8 mouse cellular contexts compared by ENCODE assay signal in genomic region chr2:170185137-170185837, GRCm38 (mm10). TPM values are rescaled to one million over a fixed set of nuclear protein-coding genes. Genes with fewer than 3 reads are reported as not detected.
A peak's percentile ranks its signal among the peaks of the same experiment; 100 is the strongest.
DNase-seq lines count a peak whose midpoint lies in the region; ATAC-seq and TF ChIP-seq lines count a peak whose summit lies in the region.

No protein-coding gene starts in this region.

- no peaks in the 10 kb centered on the region for H3K9me3 ChIP-seq in CH12.LX (replicated peaks; ENCODE audit: low read length)
- no peaks in the 10 kb centered on the region for H3K9me3 ChIP-seq in forebrain, postnatal 0 days (ENCODE audit: low read length)

- no peaks in the 10 kb centered on the region for H3K27me3 ChIP-seq in heart, adult 2 months (ENCODE audit: control insufficient read depth, insufficient read depth, low read length)
- H3K27me3 ChIP-seq in CH12.LX (replicated peaks), result no peaks in the 10 kb centered on the region
- H3K27me3 ChIP-seq in forebrain, postnatal 0 days (ENCODE audit: insufficient read depth, low read length), result no peaks in the 10 kb centered on the region

- peaks cover 2% of the 10 kb centered on the region for H3K4me1 ChIP-seq in heart, adult 2 months (ENCODE audit: control insufficient read depth, insufficient read depth, low read length)
- peaks cover 3 to 12% of the 10 kb centered on the region in 2 experiments; a peak in 3 of 4 replicates for H3K4me1 ChIP-seq in CH12.LX (ENCODE audit: control insufficient read depth in 1 of 2, insufficient read depth in 2 of 2)
- H3K4me1 ChIP-seq in forebrain, postnatal 0 days (ENCODE audit: insufficient read depth), result no peaks in the 10 kb centered on the region

- WGBS in heart, adult 2 months, result 62% methylated on average over 4 of the region's 4 CpGs
- 68% methylated on average over 4 of the region's 4 CpGs for whole genome bisulfite sequencing in forebrain, postnatal 0 days

- no peak for DNase-seq in heart, adult 2 months
- DNase-seq in heart, postnatal 36 days, result no peak
- DNase-seq in CH12.LX (ENCODE audit: extremely low read depth), result no peak
- DNase-seq in forebrain, postnatal 0 days, result no peak
- no peak for DNase-seq in ovary, adult 18-20 months (ENCODE audit: low spot score)
- DNase-seq in frontal cortex, postnatal 36 days (ENCODE audit: low spot score in 2 of 2), result no peak
- no peak for DNase-seq in left cerebral cortex, postnatal 14 days (ENCODE audit: low spot score in 2 of 2)

- TF ChIP-seq POLR2A in heart, adult 2 months (IDR thresholded peaks at IDR 0.05; ENCODE audit: insufficient read depth, low read depth, low read length), result no peak
- TF ChIP-seq POLR2A in CH12.LX (IDR thresholded peaks at IDR 0.05; ENCODE audit: low read depth, low read length), result no peak

- dilution Hi-C loops in CH12.LX (cut with MboI; ENCODE audit: extremely low pct_ligation_motif_present, extremely low pct_unique_long_range_greater_than_20kb, low sequenced_read_pairs), result no loop called here

- no peak for TF ChIP-seq CTCF in heart, adult 2 months (IDR thresholded peaks at IDR 0.05)
- TF ChIP-seq CTCF in CH12.LX (conservative IDR thresholded peaks at IDR 0.05 in 1 of 2, IDR thresholded peaks at IDR 0.05 in 1 of 2; ENCODE audit: low read depth in 2 of 2, low read length in 2 of 2), result no peak
- TF ChIP-seq CTCF in forebrain, postnatal 0 days (IDR thresholded peaks at IDR 0.05; ENCODE audit: low read depth), result no peak

- no peak overlapping the region for H3K9ac ChIP-seq in heart, adult 2 months (ENCODE audit: low read depth, low read length)
- H3K9ac ChIP-seq in CH12.LX (ENCODE audit: insufficient read depth, low read depth), result peak overlapping the region; percentile 91
- H3K9ac ChIP-seq in forebrain, postnatal 0 days, result peak overlapping the region; percentile 44; the same call in 1 of the 2 replicates

- peak overlapping the region; percentile 50 for H3K4me3 ChIP-seq in heart, adult 2 months
- peak overlapping the region; percentile 21 to 59 (median 56) for H3K4me3 ChIP-seq in CH12.LX (replicated peaks in 1 of 3; ENCODE audit: low read depth in 2 of 3, low read length in 2 of 3, poor library complexity in 1 of 3)
- peak overlapping the region; percentile 44; the same call in 1 of the 2 replicates for H3K4me3 ChIP-seq in forebrain, postnatal 0 days (ENCODE audit: low read depth, low read length)

- no peak for ATAC-seq in forebrain, postnatal 0 days
- peak; percentile 50 for ATAC-seq in megakaryocyte, adult 5-6 weeks (ENCODE audit: poor library complexity, severe bottlenecking)

- no peak for TF ChIP-seq EP300 in heart, adult 2 months (IDR thresholded peaks at IDR 0.05; ENCODE audit: insufficient read depth, low read depth, low read length)
- TF ChIP-seq EP300 in CH12.LX (IDR thresholded peaks at IDR 0.05; ENCODE audit: low read length), result no peak

- H3K36me3 ChIP-seq in heart, adult 2 months (ENCODE audit: control insufficient read depth, insufficient read depth, low read length), result no peaks in the 10 kb centered on the region
- no peaks in the 10 kb centered on the region for H3K36me3 ChIP-seq in CH12.LX (replicated peaks in 1 of 2; ENCODE audit: control insufficient read depth in 1 of 2, insufficient read depth in 1 of 2, low read length in 1 of 2)
- H3K36me3 ChIP-seq in forebrain, postnatal 0 days (ENCODE audit: insufficient read depth), result no peaks in the 10 kb centered on the region

- peak overlapping the region; percentile 84 for H3K27ac ChIP-seq in heart, adult 2 months
- peak overlapping the region; percentile 40; the same call in 1 of the 2 replicates for H3K27ac ChIP-seq in CH12.LX (ENCODE audit: insufficient read depth, low read depth)
- no peak overlapping the region for H3K27ac ChIP-seq in forebrain, postnatal 0 days (ENCODE audit: low read depth, low read length)

- in situ Hi-C loops in CH12.LX (cut with MboI; ENCODE audit: low pct_ligation_motif_present, low pct_unique_long_range_greater_than_20kb, low sequenced_read_pairs), result no loop called here

- peak overlapping the region; percentile 64 for H3K4me2 ChIP-seq in CH12.LX (ENCODE audit: insufficient read depth, low read depth, poor library complexity, severe bottlenecking)
- peak overlapping the region; percentile 66 for H3K4me2 ChIP-seq in forebrain, postnatal 0 days (ENCODE audit: low read depth)

- no peaks in the 10 kb centered on the region for H3K79me2 ChIP-seq in heart, adult 2 months (replicated peaks; ENCODE audit: control insufficient read depth, insufficient read depth, low read length)
- H3K79me2 ChIP-seq in CH12.LX (replicated peaks; ENCODE audit: control insufficient read depth, extremely low read depth, insufficient read depth, poor library complexity, severe bottlenecking), result no peaks in the 10 kb centered on the region

- no peak for TF ChIP-seq RAD21 in CH12.LX (IDR thresholded peaks at IDR 0.05; ENCODE audit: low read depth, low read length)

- intact Hi-C loops in heart, adult 2 months (cut with DNase I), result loop anchor here (2.0 kb wide), 1 partner anchor 18 kb away; no protein-coding TSS in a partner anchor
- intact Hi-C loops in heart, postnatal 36 days (cut with DNase I), result loop anchor here (2.0 kb wide), 1 partner anchor 24 kb away; no protein-coding TSS in a partner anchor
- intact Hi-C loops in left cerebral cortex, postnatal 14 days (cut with DNase I), result no loop called here

TF ChIP-seq in CH12.LX, 34 proteins besides CTCF, POLR2A, EP300 and RAD21:
- peak; percentile 40; the same call in 1 of the 2 replicates for TF ChIP-seq NELFE (IDR thresholded peaks at IDR 0.05; ENCODE audit: low read depth, low read length)
- TF ChIP-seq SMC3 (IDR thresholded peaks at IDR 0.05; ENCODE audit: low read depth, low read length), result no peak
- TF ChIP-seq USF2 (conservative IDR thresholded peaks at IDR 0.05; ENCODE audit: low read depth, low read length), result no peak
- TF ChIP-seq CHD1 (IDR thresholded peaks at IDR 0.05; ENCODE audit: low read depth, low read length), result no peak; the same call in 1 of the 2 replicates
- no peak for TF ChIP-seq MAZ (IDR thresholded peaks at IDR 0.05; ENCODE audit: low read depth, low read length)
- no peak; the same call in 1 of the 2 replicates for TF ChIP-seq TBP (conservative IDR thresholded peaks at IDR 0.05; ENCODE audit: low read depth, low read length)
- TF ChIP-seq JUND (conservative IDR thresholded peaks at IDR 0.05; ENCODE audit: low read depth, low read length), result no peak
- TF ChIP-seq SIN3A (IDR thresholded peaks at IDR 0.05; ENCODE audit: low read length), result peak; percentile 43; the same call in 1 of the 2 replicates
- TF ChIP-seq ETS1 (conservative IDR thresholded peaks at IDR 0.05; ENCODE audit: low read depth, low read length), result no peak
- no peak for TF ChIP-seq KAT2A (IDR thresholded peaks at IDR 0.05; ENCODE audit: insufficient replicate concordance, low read length)
- TF ChIP-seq JUN (IDR thresholded peaks at IDR 0.05; ENCODE audit: insufficient read depth, low read depth, low read length), result no peak

RNA-seq across cellular contexts. Expression of gene Zfp217, which starts 37.4 kb away (rescaled TPM):
- 1 to 10 TPM; 8.9 to 9.4 TPM for total RNA-seq in heart, adult 2 months (2021)
- polyA plus RNA-seq in heart, adult 2 months (2012; rRNA removed), result 5.2 and 9.7 TPM in 2 replicates
- 10 to 100 TPM; 11.2 to 13.0 TPM for total RNA-seq in heart, postnatal 36 days (2021)
- total RNA-seq in CH12.LX (2012; rRNA removed), result 9.3 and 10.0 TPM in 2 replicates
- 5.3 and 5.6 TPM in 2 replicates for total RNA-seq in CH12.LX (2014; rRNA removed)
- 11.1 and 12.1 TPM in 2 replicates for polyA plus RNA-seq in CH12.LX (2012; ENCODE audit: insufficient read length, low read depth)
- 3.3 and 3.5 TPM in 2 replicates for total RNA-seq in forebrain, postnatal 0 days (2014; rRNA removed)
- polyA plus RNA-seq in forebrain, postnatal 0 days (2015; fragmentation: Nextera tagmentation; extraction: Ambion mirVana), result 0.28 and 0.64 TPM in 2 replicates
- total RNA-seq in megakaryocyte, adult 5-6 weeks (2015), result 40.4 and 52.3 TPM in 2 replicates
- 50.9 and 62.5 TPM in 2 replicates for total RNA-seq in megakaryocyte, adult 5-6 weeks (2017)
- total RNA-seq in left cerebral cortex, postnatal 14 days (2021), result 1 to 10 TPM; 3.3 to 3.7 TPM
